ENCODE assay signal across 8 mouse cellular contexts in the genomic region with DNA sequence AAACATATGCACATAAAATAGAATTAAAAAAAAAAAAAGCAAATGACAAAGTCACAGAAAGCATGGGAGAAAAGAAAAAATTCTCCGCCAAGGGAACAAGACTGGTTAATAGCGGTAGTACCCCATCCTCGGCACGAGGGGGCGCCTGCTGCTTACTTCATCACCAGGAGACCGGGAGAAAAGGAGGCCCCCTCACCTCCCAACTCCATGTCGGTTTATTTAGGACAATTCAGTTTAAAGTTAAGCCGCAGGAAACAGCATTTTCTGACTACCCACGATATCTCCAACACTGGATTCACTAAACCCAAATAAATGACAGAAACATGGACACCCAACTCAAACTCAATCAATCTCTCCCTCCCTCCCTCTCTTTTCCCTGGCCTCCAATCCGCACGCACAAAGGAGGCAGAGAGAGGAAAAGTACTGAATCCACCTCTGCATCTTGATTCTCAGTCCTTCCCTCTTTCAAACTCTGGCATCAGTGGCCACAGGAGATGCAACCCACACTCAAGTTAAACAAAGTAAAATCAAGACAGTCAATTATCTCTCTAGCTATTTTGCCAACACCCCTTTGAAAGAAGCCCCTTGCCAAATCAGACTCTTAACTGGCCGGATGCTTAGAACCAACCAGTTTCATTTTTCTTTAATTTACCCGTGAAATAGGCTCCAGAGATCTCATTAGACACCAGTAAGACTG. TPM values are rescaled to one million over a fixed set of nuclear protein-coding genes. Genes with fewer than 3 reads are reported as not detected.
DNase-seq lines count a peak whose midpoint lies in the region; ATAC-seq lines count a peak whose summit lies in the region.

No protein-coding gene starts in this region.

- H3K4me2 ChIP-seq in intestine, embryonic 16.5 days (ENCODE audit: low read depth, low read length): peak overlapping the region; percentile 75

- no peaks in the 10 kb centered on the region for H3K27me3 ChIP-seq in intestine, embryonic 16.5 days (replicated peaks; ENCODE audit: control insufficient read depth, insufficient read depth, low read length)
- no peaks in the 10 kb centered on the region for H3K27me3 ChIP-seq in midbrain, embryonic 10.5 days (ENCODE audit: low read depth, poor library complexity, severe bottlenecking)

- DNase-seq in adipocyte (ENCODE audit: low spot score): peak; percentile 86
- peak; percentile 91 for DNase-seq in embryo, embryonic 10.5 days (ENCODE audit: low spot score)
- peak; percentile 63 for DNase-seq in gastrocnemius, postnatal 25 days
- DNase-seq in left cerebral cortex, postnatal 36 days (ENCODE audit: low spot score in 2 of 2): peak; percentile 77 to 81
- DNase-seq in midbrain, embryonic 10.5 days (ENCODE audit: low spot score): peak; percentile 84
- peak; percentile 82 for DNase-seq in skeletal muscle tissue, adult 2 months (ENCODE audit: low read depth, low spot score)

- peak overlapping the region; percentile 91 for H3K9ac ChIP-seq in intestine, embryonic 16.5 days (ENCODE audit: low read depth, low read length)

- H3K36me3 ChIP-seq in intestine, embryonic 16.5 days (ENCODE audit: control insufficient read depth, insufficient read depth, low read length): peaks cover 7% of the 10 kb centered on the region; the same call in 1 of the 2 replicates
- H3K36me3 ChIP-seq in midbrain, embryonic 10.5 days: peaks cover 15% of the 10 kb centered on the region

- 3% methylated on average over 13 of the region's 13 CpGs for WGBS in intestine, embryonic 16.5 days
- WGBS in midbrain, embryonic 10.5 days: 4% methylated on average over 13 of the region's 13 CpGs

- H3K9me3 ChIP-seq in intestine, embryonic 16.5 days (ENCODE audit: control insufficient read depth, low read length): no peaks in the 10 kb centered on the region
- H3K9me3 ChIP-seq in midbrain, embryonic 10.5 days (replicated peaks): no peaks in the 10 kb centered on the region

- H3K27ac ChIP-seq in intestine, embryonic 16.5 days (ENCODE audit: low read length): peak overlapping the region; percentile 100
- H3K27ac ChIP-seq in midbrain, embryonic 10.5 days (replicated peaks): peak overlapping the region; percentile 92

- intact Hi-C loops in left cerebral cortex, postnatal 36 days (cut with DNase I): loop anchor here (1.0 to 5.0 kb wide), 2 partner anchors 36 to 158 kb away; no protein-coding TSS in a partner anchor

- H3K4me3 ChIP-seq in intestine, embryonic 16.5 days (ENCODE audit: low read length): peak overlapping the region; percentile 74
- peak overlapping the region; percentile 64 for H3K4me3 ChIP-seq in midbrain, embryonic 10.5 days

- peaks cover 36% of the 10 kb centered on the region for H3K4me1 ChIP-seq in intestine, embryonic 16.5 days (ENCODE audit: control insufficient read depth, insufficient read depth, low read length)
- peaks cover 60% of the 10 kb centered on the region for H3K4me1 ChIP-seq in midbrain, embryonic 10.5 days

- no peak for ATAC-seq in intestine, embryonic 16.5 days
- ATAC-seq in inflammation-experienced regulatory T-cells, adult 6 months: no peak

RNA-seq across cellular contexts. Expression of a gene that starts 1.1 kb away (rescaled TPM):
- 1 to 10 TPM; 8.3 to 9.6 TPM for total RNA-seq in gastrocnemius, postnatal 25 days (2021)
- 16.6 and 18.5 TPM in 2 replicates for polyA plus RNA-seq in intestine, embryonic 16.5 days (2015; fragmentation: Nextera tagmentation; extraction: Ambion mirVana)
- 1 to 10 TPM; 8.3 to 9.6 TPM for total RNA-seq in left cerebral cortex, postnatal 36 days (2021)
- polyA plus RNA-seq in midbrain, embryonic 10.5 days (2016; fragmentation: Nextera tagmentation; extraction: Ambion mirVana): 18.7 and 19.5 TPM in 2 replicates
- polyA plus RNA-seq in inflammation-experienced regulatory T-cells, adult 6 months (2017; shearing (Covaris generic)): 10 to 100 TPM; 10.3 to 13.8 (median 11.3) TPM

RNA-seq across cellular contexts. Expression of a gene that starts 21.4 kb away (rescaled TPM):
- total RNA-seq in gastrocnemius, postnatal 25 days (2021): 10 to 100 TPM; 22.9 to 24.3 TPM
- polyA plus RNA-seq in intestine, embryonic 16.5 days (2015; fragmentation: Nextera tagmentation; extraction: Ambion mirVana): 1.3 and 1.6 TPM in 2 replicates
- total RNA-seq in left cerebral cortex, postnatal 36 days (2021): 10 to 100 TPM; 37.6 to 40.6 TPM
- 3.0 and 3.1 TPM in 2 replicates for polyA plus RNA-seq in midbrain, embryonic 10.5 days (2016; fragmentation: Nextera tagmentation; extraction: Ambion mirVana)
- 10 to 100 TPM; 22.8 to 25.9 (median 23.1) TPM for polyA plus RNA-seq in inflammation-experienced regulatory T-cells, adult 6 months (2017; shearing (Covaris generic))
